In genomic region chr3:115845032-115845618, GRCm38 (mm10) we compare ENCODE assay signal across 13 mouse cellular contexts.
"Had no signal": no experiment of that assay in that cellular context is flagged by ENCODE, and none has a peak within 500 bp of the region (broad histone marks: within the 10 kb centered on the region; RNA-seq: fewer than 3 reads in every experiment).

No protein-coding gene starts in this region.

- H3K9ac ChIP-seq: limb, embryonic 15.5 days; liver, embryonic 12.5 days; lung, embryonic 14.5 days; neural tube, embryonic 15.5 days; stomach, embryonic 15.5 days had no signal

- H3K4me3 ChIP-seq: limb, embryonic 15.5 days; liver, embryonic 12.5 days; midbrain, embryonic 10.5 days; myocyte; neural tube, embryonic 15.5 days; stomach, embryonic 15.5 days had no signal

- ATAC-seq: liver, embryonic 12.5 days had no signal

- H3K9me3 ChIP-seq: limb, embryonic 15.5 days; liver, embryonic 12.5 days; midbrain, embryonic 10.5 days; neural tube, embryonic 15.5 days; stomach, embryonic 15.5 days had no signal

- DNase-seq: kidney, adult 2 months; kidney, postnatal 25 days; lung, embryonic 14.5 days; midbrain, embryonic 14.5 days; right cerebral cortex, postnatal 4 days; thymus, postnatal 36 days had no signal

- H3K4me1 ChIP-seq: limb, embryonic 15.5 days; liver, embryonic 12.5 days; neural tube, embryonic 15.5 days; stomach, embryonic 15.5 days had no signal

- H3K27me3 ChIP-seq: limb, embryonic 15.5 days; liver, embryonic 12.5 days; neural tube, embryonic 15.5 days; stomach, embryonic 15.5 days had no signal

- H3K36me3 ChIP-seq: limb, embryonic 15.5 days; liver, embryonic 12.5 days; midbrain, embryonic 10.5 days; neural tube, embryonic 15.5 days; stomach, embryonic 15.5 days had no signal

- H3K4me2 ChIP-seq: limb, embryonic 15.5 days; liver, embryonic 12.5 days; lung, embryonic 14.5 days; neural tube, embryonic 15.5 days; stomach, embryonic 15.5 days had no signal

- H3K27ac ChIP-seq: limb, embryonic 15.5 days; liver, embryonic 12.5 days; macrophage; midbrain, embryonic 10.5 days; neural tube, embryonic 15.5 days; stomach, embryonic 15.5 days had no signal
